Mouse (Mus musculus) ES-CJ7 (cell line): ENCODE results near the gene App.

ENCODE experiments used
- DNase-seq: peaks from one replicate; pipeline ENCODE4 v3.0.0; 2011; ENCODE audit warnings: low read depth, low spot score

Gene App

GRCm38 (mm10) chr16:85020696-85021323 is 152.8 kb downstream of the App start:
- DNase-seq = no peak

- DNase-seq = no peak
Observed at GRCm38 (mm10) chr16:85019273-85019672, 154.3 kb downstream of the App start.

- no peak for DNase-seq
Observed at GRCm38 (mm10) chr16:85017845-85018244, 155.7 kb downstream of the App start.

- DNase-seq = no peak
Observed at GRCm38 (mm10) chr16:85012695-85013094, 160.9 kb downstream of the App start.

- no peak for DNase-seq
Observed at GRCm38 (mm10) chr16:85012172-85012571, 161.4 kb downstream of the App start.

GRCm38 (mm10) chr16:85010651-85011050 is 162.9 kb downstream of the App start:
- DNase-seq = no peak

GRCm38 (mm10) chr16:85008866-85009645 is 164.5 kb downstream of the App start:
- DNase-seq = no peak

GRCm38 (mm10) chr16:85001939-85002556 is 171.5 kb downstream of the App start:
- no peak for DNase-seq

- no peak for DNase-seq
Observed at GRCm38 (mm10) chr16:85000304-85000703, 173.3 kb downstream of the App start.

GRCm38 (mm10) chr16:84997551-84997950 is 176.0 kb downstream of the App start:
- DNase-seq = no peak

GRCm38 (mm10) chr16:84995441-84995867 is 178.1 kb downstream of the App start:
- DNase-seq = no peak

GRCm38 (mm10) chr16:84992888-84993287 is 180.7 kb downstream of the App start:
- no peak for DNase-seq

- DNase-seq = no peak
Observed at GRCm38 (mm10) chr16:84991011-84991410, 182.6 kb downstream of the App start.

GRCm38 (mm10) chr16:84989938-84990337 is 183.6 kb downstream of the App start:
- DNase-seq = no peak

- DNase-seq = no peak
Observed at GRCm38 (mm10) chr16:84989476-84989875, 184.1 kb downstream of the App start.

GRCm38 (mm10) chr16:84987724-84988287 is 185.8 kb downstream of the App start:
- peak; percentile 4 for DNase-seq

GRCm38 (mm10) chr16:84986016-84986631 is 187.4 kb downstream of the App start:
- no peak for DNase-seq

GRCm38 (mm10) chr16:84985340-84985739 is 188.2 kb downstream of the App start:
- no peak for DNase-seq

- DNase-seq = no peak
Observed at GRCm38 (mm10) chr16:84983428-84983827, 190.1 kb downstream of the App start.

GRCm38 (mm10) chr16:84982589-84982988 is 191.0 kb downstream of the App start:
- no peak for DNase-seq

GRCm38 (mm10) chr16:84978589-84978988 is 195.0 kb downstream of the App start:
- no peak for DNase-seq

- no peak for DNase-seq
Observed at GRCm38 (mm10) chr16:84974176-84974518, 199.4 kb downstream of the App start.
